ENCODE assay signal across 12 mouse cellular contexts in genomic region chr11:87289313-87289712, GRCm38 (mm10).
"Had no signal": no experiment of that assay in that cellular context is flagged by ENCODE, and none has a peak within 500 bp of the region (broad histone marks: within the 10 kb centered on the region; RNA-seq: fewer than 3 reads in every experiment).

No protein-coding gene starts in this region.

- H3K4me1 ChIP-seq: limb, embryonic 15.5 days; liver, embryonic 12.5 days; midbrain, embryonic 15.5 days; neural tube, embryonic 12.5 days had no signal

- H3K9ac ChIP-seq: limb, embryonic 15.5 days; liver, embryonic 12.5 days; lung, embryonic 14.5 days; midbrain, embryonic 15.5 days; neural tube, embryonic 12.5 days had no signal

- H3K36me3 ChIP-seq: limb, embryonic 15.5 days; liver, embryonic 12.5 days; midbrain, embryonic 15.5 days; neural tube, embryonic 12.5 days had no signal

- ATAC-seq: hindbrain, postnatal 0 days; liver, embryonic 12.5 days; midbrain, embryonic 15.5 days had no signal

- H3K4me3 ChIP-seq: left cerebral cortex, adult 2 months; limb, embryonic 15.5 days; liver, embryonic 12.5 days; midbrain, embryonic 15.5 days; neural tube, embryonic 12.5 days had no signal

- H3K27ac ChIP-seq: hindbrain, postnatal 0 days; left cerebral cortex, adult 2 months; limb, embryonic 15.5 days; liver, embryonic 12.5 days; midbrain, embryonic 15.5 days; neural tube, embryonic 12.5 days had no signal

- H3K9me3 ChIP-seq: limb, embryonic 15.5 days; liver, embryonic 12.5 days; midbrain, embryonic 15.5 days; neural tube, embryonic 12.5 days had no signal

- H3K4me2 ChIP-seq: limb, embryonic 15.5 days; liver, embryonic 12.5 days; lung, embryonic 14.5 days; midbrain, embryonic 11.5 days; midbrain, embryonic 15.5 days; neural tube, embryonic 12.5 days had no signal

- DNase-seq: lung, embryonic 14.5 days; lung, postnatal 10 days; lung, postnatal 4 days; retina, postnatal 1 day; thymus, postnatal 36 days had no signal

- H3K27me3 ChIP-seq: limb, embryonic 15.5 days; liver, embryonic 12.5 days; midbrain, embryonic 15.5 days; neural tube, embryonic 12.5 days had no signal
